17 mouse cellular contexts compared by ENCODE assay signal in the genomic region with DNA sequence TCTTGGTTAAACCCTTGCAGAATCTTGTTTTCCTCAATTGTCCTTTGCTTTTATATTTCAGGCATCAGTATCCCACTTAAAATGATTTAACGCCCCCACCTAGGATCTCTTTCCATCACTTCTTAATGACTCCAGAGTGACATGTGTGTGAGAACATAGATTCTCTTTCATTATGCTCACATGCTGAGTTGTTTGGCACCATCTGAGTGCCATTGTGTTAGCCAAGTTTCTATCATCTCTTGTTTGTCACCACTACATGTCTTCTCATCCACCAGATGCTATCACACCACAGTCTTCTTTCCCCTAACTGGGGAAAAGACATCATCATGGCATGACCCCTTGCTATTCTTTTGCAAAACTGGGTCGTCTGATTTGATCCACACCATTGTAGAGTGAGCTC.
DNase-seq lines count a peak whose midpoint lies in the region; ATAC-seq lines count a peak whose summit lies in the region.
"Had no signal": no experiment of that assay in that cellular context is flagged by ENCODE, and none has a peak within 500 bp of the region (broad histone marks: within the 10 kb centered on the region; RNA-seq: fewer than 3 reads in every experiment).

No protein-coding gene starts in this region.

- peak; percentile 65 for DNase-seq in forebrain, embryonic 14.5 days (ENCODE audit: low spot score)
- DNase-seq in forebrain, embryonic 10.5 days (ENCODE audit: extremely low spot score, low spot score) = no peak
- peak; percentile 4 for DNase-seq in layer of hippocampus, adult 9-11 months
- DNase-seq in layer of hippocampus, adult 9-10 months (ENCODE audit: low spot score) = no peak
- no peak for DNase-seq in thymus, postnatal 36 days
- DNase-seq: adrenal gland, adult 2 months; adrenal gland, postnatal 25 days; cerebellum, adult 8-10 months; gastrocnemius, postnatal 14 days; heart, adult 2 months; heart, postnatal 14 days; kidney, adult 11 months had no signal

- no peak overlapping the region for H3K4me2 ChIP-seq in forebrain, embryonic 14.5 days (ENCODE audit: low read length)
- no peak overlapping the region for H3K4me2 ChIP-seq in forebrain, embryonic 16.5 days (ENCODE audit: low read length)
- H3K4me2 ChIP-seq: heart, embryonic 11.5 days; heart, embryonic 15.5 days had no signal

- no peak overlapping the region for H3K9ac ChIP-seq in forebrain, embryonic 14.5 days (ENCODE audit: low read length)
- no peak overlapping the region for H3K9ac ChIP-seq in forebrain, embryonic 16.5 days (replicated peaks; ENCODE audit: low read depth, low read length)
- H3K9ac ChIP-seq: heart, embryonic 15.5 days had no signal

- 60% methylated on average over 2 of the region's 2 CpGs for WGBS in forebrain, embryonic 14.5 days
- 83% methylated on average over 2 of the region's 2 CpGs for WGBS in forebrain, embryonic 10.5 days
- WGBS in forebrain, embryonic 16.5 days = 38% methylated on average over 2 of the region's 2 CpGs

- H3K4me1 ChIP-seq in forebrain, embryonic 14.5 days (ENCODE audit: control insufficient read depth, insufficient read depth, low read length) = no peaks in the 10 kb centered on the region
- H3K4me1 ChIP-seq in forebrain, embryonic 10.5 days = no peaks in the 10 kb centered on the region
- H3K4me1 ChIP-seq in forebrain, embryonic 16.5 days (replicated peaks; ENCODE audit: control insufficient read depth, insufficient read depth, low read length) = peaks cover 6% of the 10 kb centered on the region
- H3K4me1 ChIP-seq: embryonic facial prominence, embryonic 10.5 days; heart, embryonic 15.5 days had no signal

- ATAC-seq in forebrain, embryonic 14.5 days = peak; percentile 44
- peak; percentile 50; the same call in 1 of the 2 replicates for ATAC-seq in forebrain, embryonic 16.5 days
- ATAC-seq: hindbrain, embryonic 16.5 days had no signal

- H3K27ac ChIP-seq in forebrain, embryonic 14.5 days (ENCODE audit: low read depth, low read length) = no peak overlapping the region
- H3K27ac ChIP-seq in forebrain, embryonic 10.5 days = no peak overlapping the region
- H3K27ac ChIP-seq in forebrain, embryonic 16.5 days (ENCODE audit: low read length) = no peak overlapping the region
- H3K27ac ChIP-seq: embryonic facial prominence, embryonic 10.5 days; heart, adult 2 months; heart, embryonic 15.5 days had no signal

- no peaks in the 10 kb centered on the region for H3K36me3 ChIP-seq in forebrain, embryonic 14.5 days (ENCODE audit: control insufficient read depth, insufficient read depth, low read length)
- H3K36me3 ChIP-seq in forebrain, embryonic 10.5 days (replicated peaks) = no peaks in the 10 kb centered on the region
- H3K36me3 ChIP-seq in forebrain, embryonic 16.5 days (ENCODE audit: control insufficient read depth, insufficient read depth) = no peaks in the 10 kb centered on the region
- H3K36me3 ChIP-seq: embryonic facial prominence, embryonic 10.5 days; heart, embryonic 15.5 days had no signal

- no peaks in the 10 kb centered on the region for H3K9me3 ChIP-seq in forebrain, embryonic 14.5 days (replicated peaks; ENCODE audit: control insufficient read depth, low read length)
- no peaks in the 10 kb centered on the region for H3K9me3 ChIP-seq in forebrain, embryonic 10.5 days
- H3K9me3 ChIP-seq in forebrain, embryonic 16.5 days (ENCODE audit: control insufficient read depth, low read length) = no peaks in the 10 kb centered on the region
- H3K9me3 ChIP-seq: embryonic facial prominence, embryonic 10.5 days; heart, embryonic 15.5 days had no signal

- no peaks in the 10 kb centered on the region for H3K27me3 ChIP-seq in forebrain, embryonic 14.5 days (replicated peaks; ENCODE audit: control insufficient read depth, insufficient read depth, low read length)
- no peaks in the 10 kb centered on the region for H3K27me3 ChIP-seq in forebrain, embryonic 10.5 days (ENCODE audit: poor library complexity, severe bottlenecking)
- H3K27me3 ChIP-seq in forebrain, embryonic 16.5 days (replicated peaks; ENCODE audit: control insufficient read depth, insufficient read depth, low read length) = no peaks in the 10 kb centered on the region
- H3K27me3 ChIP-seq: heart, embryonic 15.5 days had no signal

- H3K4me3 ChIP-seq in forebrain, embryonic 14.5 days (ENCODE audit: low read depth, low read length) = no peak overlapping the region
- no peak overlapping the region for H3K4me3 ChIP-seq in forebrain, embryonic 10.5 days
- H3K4me3 ChIP-seq in forebrain, embryonic 16.5 days (replicated peaks; ENCODE audit: low read length) = no peak overlapping the region
- H3K4me3 ChIP-seq: embryonic facial prominence, embryonic 10.5 days; heart, adult 2 months; heart, embryonic 15.5 days had no signal

Comparison
In these comparisons a context has a peak if more than half of its experiments do, and no peak if none do; other contexts are left out.
1. DNase-seq: peak in forebrain, embryonic 14.5 days (single experiment) and layer of hippocampus, adult 9-11 months (single experiment); none in forebrain, embryonic 10.5 days (single experiment), layer of hippocampus, adult 9-10 months (single experiment) and thymus, postnatal 36 days (0 of 2).